Mouse (Mus musculus): ENCODE data around the gene Slc35e1. TPM values are rescaled to one million over a fixed set of nuclear protein-coding genes. Genes with fewer than 3 reads are reported as not detected.

Slc35e1 gene
- total RNA-seq, 4 experiments from 2014 or later, result 42.8 to 55.5 (median 48.7) TPM

Small RNA genes lying within 50 kb of the gene (microRNA-seq; reads per million reads assigned to microRNA genes)
- gene Gm28019, result 0 reads per million in 2 experiments
- 2.2 to 4.5 reads per million in 2 experiments for gene Mir7068

Other genes with a start within 250 kb of the Slc35e1 start
- 1 to 10 TPM; 3.8 to 7.8 (median 6.0) TPM for gene Gm10282, start 187.4 kb downstream of the Slc35e1 start, total RNA-seq (2022)
- gene Klf2, start 173.6 kb downstream of the Slc35e1 start, total RNA-seq (2022), result 10 to 100 TPM in 3 of 4 experiments, 1 to 10 TPM in 1; 9.5 to 15.3 (median 12.7) TPM
- 10 to 100 TPM; 69.5 to 77.8 (median 72.1) TPM for gene Eps15l1, start 71.2 kb downstream of the Slc35e1 start, total RNA-seq (2022)
- gene Calr3, start 48.7 kb downstream of the Slc35e1 start, total RNA-seq (2022), result 1 to 10 TPM in 2 of 4 experiments, under 1 TPM in 1, not detected in 1; 0.83 to 1.2 (median 1.2) TPM
- 10 to 100 TPM in 3 of 4 experiments, 1 to 10 TPM in 1; 9.6 to 14.3 (median 12.0) TPM for gene 1700030K09Rik, start 48.7 kb downstream of the Slc35e1 start, total RNA-seq (2022)
- 10 to 100 TPM; 69.3 to 97.6 (median 83.2) TPM for gene Cherp, start 17.4 kb downstream of the Slc35e1 start, total RNA-seq (2022)
- 10 to 100 TPM in 1 of 4 experiments, 1 to 10 TPM in 3; 7.1 to 11.1 (median 9.2) TPM for gene Med26, start 55.7 kb upstream of the Slc35e1 start, total RNA-seq (2022)
- 100 to 1,000 TPM; 102 to 116 (median 113) TPM for gene Smim7, start 78.5 kb upstream of the Slc35e1 start, total RNA-seq (2022)
- 100 to 1,000 TPM in 3 of 4 experiments, 10 to 100 TPM in 1; 97.4 to 111 (median 103) TPM for gene Tmem38a, start 79.4 kb upstream of the Slc35e1 start, total RNA-seq (2022)
- 10 to 100 TPM; 45.4 to 57.7 (median 50.6) TPM for gene Nwd1, start 154.1 kb upstream of the Slc35e1 start, total RNA-seq (2022)
- gene Sin3b, start 230.7 kb upstream of the Slc35e1 start, total RNA-seq (2022), result 100 to 1,000 TPM; 172 to 190 (median 175) TPM